Comparison of ENCODE assay signal across 11 mouse cellular contexts in genomic region chr2:118336084-118336483, GRCm38 (mm10). TPM values are rescaled to one million over a fixed set of nuclear protein-coding genes. Genes with fewer than 3 reads are reported as not detected.
A peak's percentile ranks its signal among the peaks of the same experiment; 100 is the strongest.
DNase-seq lines count a peak whose midpoint lies in the region; ATAC-seq and TF ChIP-seq lines count a peak whose summit lies in the region.
"Had no signal": no experiment of that assay in that cellular context is flagged by ENCODE, and none has a peak within 500 bp of the region (broad histone marks: within the 10 kb centered on the region; RNA-seq: fewer than 3 reads in every experiment).

No protein-coding gene starts in this region.

- no peak overlapping the region for H3K4me3 ChIP-seq in embryonic facial prominence, embryonic 11.5 days (ENCODE audit: low read depth, low read length)
- H3K4me3 ChIP-seq in embryonic facial prominence, embryonic 10.5 days: no peak overlapping the region
- H3K4me3 ChIP-seq in liver, adult 2 months (ENCODE audit: insufficient read depth, low read depth, low read length): no peak overlapping the region
- H3K4me3 ChIP-seq: lung, embryonic 15.5 days had no signal

- TF ChIP-seq CTCF in liver, adult 2 months (IDR thresholded peaks at IDR 0.05; ENCODE audit: low read depth, low read length): no peak

- H3K27ac ChIP-seq in embryonic facial prominence, embryonic 11.5 days (replicated peaks; ENCODE audit: low read depth, low read length): no peak overlapping the region
- no peak overlapping the region for H3K27ac ChIP-seq in embryonic facial prominence, embryonic 10.5 days (replicated peaks)
- no peak overlapping the region for H3K27ac ChIP-seq in liver, adult 2 months (replicated peaks; ENCODE audit: insufficient read depth, low read depth, low read length)
- H3K27ac ChIP-seq: lung, embryonic 15.5 days had no signal

- H3K9me3 ChIP-seq in embryonic facial prominence, embryonic 11.5 days (replicated peaks; ENCODE audit: control insufficient read depth, low read length): no peaks in the 10 kb centered on the region
- no peaks in the 10 kb centered on the region for H3K9me3 ChIP-seq in embryonic facial prominence, embryonic 10.5 days
- H3K9me3 ChIP-seq: G1E; lung, embryonic 15.5 days had no signal

- H3K9ac ChIP-seq in embryonic facial prominence, embryonic 11.5 days (replicated peaks; ENCODE audit: low read length): no peak overlapping the region
- no peak overlapping the region for H3K9ac ChIP-seq in liver, adult 2 months (ENCODE audit: low read depth, low read length)
- H3K9ac ChIP-seq: lung, embryonic 15.5 days had no signal

- TF ChIP-seq POLR2A in liver, adult 2 months (IDR thresholded peaks at IDR 0.05; ENCODE audit: extremely low read depth, insufficient read depth, low read length): no peak

- H3K79me2 ChIP-seq in liver, adult 2 months (ENCODE audit: control insufficient read depth, insufficient read depth, low read length): no peaks in the 10 kb centered on the region

- ATAC-seq in embryonic facial prominence, embryonic 11.5 days (replicated peaks; ENCODE audit: insufficient number of reproducible peaks, low FRiP score, low TSS enrichment, low read depth): no peak

- peak; percentile 45 for DNase-seq in embryonic facial prominence, embryonic 11.5 days (ENCODE audit: low spot score)
- no peak for DNase-seq in embryonic facial prominence, embryonic 10.5 days (ENCODE audit: low spot score)
- DNase-seq in liver, adult 2 months (ENCODE audit: extremely low read depth, low read depth, low spot score): peak; percentile 38
- DNase-seq in liver: no peak
- peak; percentile 53 for DNase-seq in NIH3T3 (ENCODE audit: low read depth)
- peak; percentile 55 for DNase-seq in lung, postnatal 36 days
- no peak for DNase-seq in urinary bladder, postnatal 14 days (ENCODE audit: low spot score)
- DNase-seq in spleen, adult 12 weeks (ENCODE audit: low spot score): no peak
- DNase-seq: thymus, postnatal 25 days had no signal

- no peaks in the 10 kb centered on the region for H3K27me3 ChIP-seq in embryonic facial prominence, embryonic 11.5 days (ENCODE audit: control insufficient read depth, insufficient read depth, low read length)
- no peaks in the 10 kb centered on the region for H3K27me3 ChIP-seq in embryonic facial prominence, embryonic 10.5 days (replicated peaks; ENCODE audit: low read depth, poor library complexity, severe bottlenecking)
- no peaks in the 10 kb centered on the region for H3K27me3 ChIP-seq in liver, adult 2 months (ENCODE audit: control insufficient read depth, insufficient read depth, low read length)
- H3K27me3 ChIP-seq: lung, embryonic 15.5 days had no signal

- H3K36me3 ChIP-seq in embryonic facial prominence, embryonic 11.5 days (replicated peaks; ENCODE audit: control insufficient read depth, insufficient read depth, low read depth, low read length): no peaks in the 10 kb centered on the region
- no peaks in the 10 kb centered on the region for H3K36me3 ChIP-seq in embryonic facial prominence, embryonic 10.5 days (replicated peaks)
- H3K36me3 ChIP-seq in liver, adult 2 months (ENCODE audit: control insufficient read depth, insufficient read depth, low read length): no peaks in the 10 kb centered on the region
- H3K36me3 ChIP-seq: G1E; lung, embryonic 15.5 days had no signal

- H3K4me2 ChIP-seq in embryonic facial prominence, embryonic 11.5 days (ENCODE audit: low read depth, low read length): no peak overlapping the region
- H3K4me2 ChIP-seq: lung, embryonic 15.5 days had no signal

- WGBS in embryonic facial prominence, embryonic 11.5 days: 53% methylated on average over 2 of the region's 2 CpGs
- 56% methylated on average over 2 of the region's 2 CpGs for whole genome bisulfite sequencing in embryonic facial prominence, embryonic 10.5 days
- WGBS in liver, adult 2 months: 28% methylated on average over 2 of the region's 2 CpGs

- H3K4me1 ChIP-seq in embryonic facial prominence, embryonic 11.5 days (ENCODE audit: control insufficient read depth, insufficient read depth, low read length): no peaks in the 10 kb centered on the region
- H3K4me1 ChIP-seq in embryonic facial prominence, embryonic 10.5 days: no peaks in the 10 kb centered on the region
- H3K4me1 ChIP-seq in liver, adult 2 months (ENCODE audit: control insufficient read depth, insufficient read depth, low read length): no peaks in the 10 kb centered on the region

RNA-seq across cellular contexts. Expression of gene Gpr176, which starts 37.1 kb away (rescaled TPM):
- 0.31 and 0.34 TPM in 2 replicates for polyA plus RNA-seq in embryonic facial prominence, embryonic 11.5 days (2014; fragmentation: Nextera tagmentation; extraction: Ambion mirVana)
- 0.16 and 0.17 TPM in 2 replicates for polyA plus RNA-seq in embryonic facial prominence, embryonic 10.5 days (2016; fragmentation: Nextera tagmentation; extraction: Ambion mirVana)
- not detected in 2 replicates for total RNA-seq in liver, adult 2 months (2014; rRNA removed)
- not detected in 2 replicates for polyA plus RNA-seq in liver, adult 2 months (2012; rRNA removed)
- polyA plus RNA-seq: G1E had no signal

RNA-seq across cellular contexts. Expression of gene Eif2ak4, which starts 52.3 kb away (rescaled TPM):
- polyA plus RNA-seq in embryonic facial prominence, embryonic 11.5 days (2014; fragmentation: Nextera tagmentation; extraction: Ambion mirVana): 11.6 and 13.1 TPM in 2 replicates
- polyA plus RNA-seq in embryonic facial prominence, embryonic 10.5 days (2016; fragmentation: Nextera tagmentation; extraction: Ambion mirVana): 13.9 and 14.4 TPM in 2 replicates
- 5.4 and 5.6 TPM in 2 replicates for total RNA-seq in liver, adult 2 months (2014; rRNA removed)
- 4.2 and 4.8 TPM in 2 replicates for polyA plus RNA-seq in liver, adult 2 months (2012; rRNA removed)

Comparison
In these comparisons a context has a peak if more than half of its experiments do, and no peak if none do; other contexts are left out.
1. DNase-seq: peak in embryonic facial prominence, embryonic 11.5 days (single experiment), liver, adult 2 months (single experiment), NIH3T3 (single experiment) and lung, postnatal 36 days (single experiment); none in embryonic facial prominence, embryonic 10.5 days (single experiment), liver (single experiment), urinary bladder, postnatal 14 days (single experiment) and spleen, adult 12 weeks (single experiment).